In genomic region chr13:98014892-98015291, GRCm38 (mm10) we compare ENCODE assay signal across 11 mouse cellular contexts.
DNase-seq lines count a peak whose midpoint lies in the region; ATAC-seq and TF ChIP-seq lines count a peak whose summit lies in the region.
"Had no signal": no experiment of that assay in that cellular context is flagged by ENCODE, and none has a peak within 500 bp of the region (broad histone marks: within the 10 kb centered on the region; RNA-seq: fewer than 3 reads in every experiment).

No protein-coding gene starts in this region.

- no peaks in the 10 kb centered on the region for H3K9me3 ChIP-seq in hindbrain, embryonic 12.5 days (replicated peaks)
- no peaks in the 10 kb centered on the region for H3K9me3 ChIP-seq in kidney, embryonic 16.5 days (ENCODE audit: low read length)
- no peaks in the 10 kb centered on the region for H3K9me3 ChIP-seq in midbrain, postnatal 0 days (ENCODE audit: low read length)
- H3K9me3 ChIP-seq: heart, embryonic 10.5 days had no signal

- ATAC-seq in hindbrain, embryonic 12.5 days (ENCODE audit: low FRiP score): no peak
- ATAC-seq in kidney, embryonic 16.5 days (ENCODE audit: low FRiP score, low TSS enrichment): no peak
- ATAC-seq in midbrain, postnatal 0 days (ENCODE audit: low FRiP score): no peak
- ATAC-seq: forebrain, embryonic 16.5 days had no signal

- peak; percentile 59 for DNase-seq in kidney, adult 11 months
- no peak for DNase-seq in kidney, postnatal 4 days
- DNase-seq in midbrain, postnatal 0 days (ENCODE audit: low spot score): no peak
- DNase-seq in frontal cortex, adult 2 months (ENCODE audit: extremely low spot score in 1 of 2, low spot score in 1 of 2): no peak
- DNase-seq in retina, embryonic 14.5 days (ENCODE audit: low spot score): no peak
- DNase-seq in heart, adult 9 months (ENCODE audit: low spot score in 2 of 2): no peak
- DNase-seq: adrenal gland, postnatal 10 days had no signal

- peaks cover 18% of the 10 kb centered on the region; the same call in 1 of the 2 replicates for H3K27me3 ChIP-seq in hindbrain, embryonic 12.5 days
- no peaks in the 10 kb centered on the region for H3K27me3 ChIP-seq in kidney, embryonic 16.5 days (ENCODE audit: insufficient read depth, low read length)
- H3K27me3 ChIP-seq in midbrain, postnatal 0 days (ENCODE audit: insufficient read depth, low read length): no peaks in the 10 kb centered on the region

- H3K9ac ChIP-seq in hindbrain, embryonic 12.5 days: no peak overlapping the region
- peak overlapping the region; percentile 66 for H3K9ac ChIP-seq in kidney, embryonic 16.5 days (replicated peaks; ENCODE audit: low read length)
- no peak overlapping the region for H3K9ac ChIP-seq in midbrain, postnatal 0 days (replicated peaks; ENCODE audit: low read length, poor library complexity, severe bottlenecking)

- no peak overlapping the region for H3K27ac ChIP-seq in hindbrain, embryonic 12.5 days
- peak overlapping the region; percentile 95 for H3K27ac ChIP-seq in kidney, embryonic 16.5 days (ENCODE audit: low read length)
- H3K27ac ChIP-seq in midbrain, postnatal 0 days (ENCODE audit: low read depth, low read length): no peak overlapping the region
- H3K27ac ChIP-seq: heart, embryonic 10.5 days had no signal

- TF ChIP-seq CTCF in midbrain, postnatal 0 days (IDR thresholded peaks at IDR 0.05): no peak

- 63% methylated on average over 3 of the region's 3 CpGs for WGBS in hindbrain, embryonic 12.5 days
- WGBS in kidney, embryonic 16.5 days: 46% methylated on average over 3 of the region's 3 CpGs
- 69% methylated on average over 3 of the region's 3 CpGs for WGBS in midbrain, postnatal 0 days

- H3K4me2 ChIP-seq in hindbrain, embryonic 12.5 days (replicated peaks): peak overlapping the region; percentile 92
- peak overlapping the region; percentile 65 for H3K4me2 ChIP-seq in kidney, embryonic 16.5 days (replicated peaks; ENCODE audit: low read depth, low read length)
- H3K4me2 ChIP-seq in midbrain, postnatal 0 days (ENCODE audit: low read depth, low read length, poor library complexity, severe bottlenecking): peak overlapping the region; percentile 54

- H3K4me1 ChIP-seq in hindbrain, embryonic 12.5 days: peaks cover 16% of the 10 kb centered on the region
- H3K4me1 ChIP-seq in kidney, embryonic 16.5 days (ENCODE audit: insufficient read depth, low read length): peaks cover 27% of the 10 kb centered on the region
- 0 out of 2 replicates have a peak, but pooled peaks cover 6% of the 10 kb centered on the region for H3K4me1 ChIP-seq in midbrain, postnatal 0 days (ENCODE audit: insufficient read depth, low read length)

- H3K36me3 ChIP-seq in hindbrain, embryonic 12.5 days: no peaks in the 10 kb centered on the region
- no peaks in the 10 kb centered on the region for H3K36me3 ChIP-seq in kidney, embryonic 16.5 days (ENCODE audit: insufficient read depth, low read length)
- H3K36me3 ChIP-seq in midbrain, postnatal 0 days (ENCODE audit: insufficient read depth, low read length): no peaks in the 10 kb centered on the region
- H3K36me3 ChIP-seq: heart, embryonic 10.5 days had no signal

- H3K4me3 ChIP-seq in hindbrain, embryonic 12.5 days: 0 out of 2 replicates have a peak overlapping the region, but pooled peaks have one; percentile 43
- H3K4me3 ChIP-seq in kidney, embryonic 16.5 days (ENCODE audit: low read length): peak overlapping the region; percentile 51
- 0 out of 2 replicates have a peak overlapping the region, but pooled peaks have one; percentile 3 for H3K4me3 ChIP-seq in midbrain, postnatal 0 days (ENCODE audit: low read depth, low read length)
- H3K4me3 ChIP-seq: heart, embryonic 10.5 days had no signal
